Mouse (Mus musculus) frontal cortex, postnatal 14 days (tissue): Measurements from ENCODE around the gene S100a16.

Experiments used
- DNase-seq, 2 experiments: peaks; one replicate each; pipeline ENCODE4 v3.0.0; 2022; ENCODE audit warnings: low spot score in 2 of 2

Gene S100a16

DNA sequence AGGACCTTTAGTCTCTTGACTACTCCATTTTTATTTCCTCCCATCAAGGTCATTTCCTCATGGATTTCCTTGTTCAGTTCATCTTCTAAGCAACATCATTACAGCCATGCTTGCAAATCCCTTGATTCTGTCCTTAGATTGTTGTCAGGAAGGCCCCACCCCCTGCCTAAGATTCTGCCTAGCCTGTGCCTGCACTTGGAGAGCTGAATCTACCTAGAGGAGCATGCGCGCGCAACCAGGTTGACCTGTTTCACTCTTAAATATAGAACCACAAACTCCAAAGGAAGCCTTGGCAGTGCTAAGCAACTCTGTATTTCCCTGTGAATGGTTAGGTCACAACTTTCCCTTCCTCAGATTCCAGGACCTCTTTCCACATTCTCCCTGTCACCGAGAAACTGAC, 19.3 kb upstream of the S100a16 start:
- DNase-seq = no peak

GRCm38 (mm10) chr3:90525421-90525820, 11.6 kb upstream of the S100a16 start:
- DNase-seq = no peak

GRCm38 (mm10) chr3:90526076-90526475, 11.0 kb upstream of the S100a16 start:
- DNase-seq = no peak

- no peak for DNase-seq
Measured at GRCm38 (mm10) chr3:90526580-90526979, 10.5 kb upstream of the S100a16 start, which contains the start of gene S100a14. TSS of gene S100a14 (plus strand) at chr3:90526856.

DNA sequence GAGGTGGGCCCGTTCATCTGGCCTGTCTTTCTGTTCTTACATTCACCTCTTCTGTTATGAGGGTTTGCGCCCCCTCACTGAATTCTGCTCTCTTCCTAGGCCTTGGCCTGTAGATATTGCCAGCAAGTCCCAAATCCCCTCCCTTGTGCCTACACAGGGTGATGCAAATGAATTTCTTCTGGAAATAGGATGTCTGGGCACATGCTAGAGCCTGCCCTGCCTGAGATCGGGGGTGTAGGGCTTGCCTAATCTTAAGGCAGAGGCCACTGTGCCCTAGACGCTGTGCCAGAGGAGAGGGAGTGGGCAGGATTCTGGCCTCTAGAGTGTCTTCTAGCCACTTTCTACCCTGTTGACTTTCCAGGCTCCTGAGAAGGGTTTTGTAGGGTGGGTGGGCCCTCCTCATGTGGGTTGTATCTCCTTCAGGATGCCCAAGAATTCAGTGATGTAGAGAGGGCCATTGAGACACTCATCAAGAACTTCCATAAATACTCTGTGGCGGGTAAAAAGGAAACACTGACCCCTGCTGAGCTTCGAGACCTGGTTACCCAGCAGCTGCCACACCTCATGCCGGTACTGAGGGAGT, 9.7 kb upstream of the S100a16 start:
- DNase-seq = no peak

DNA sequence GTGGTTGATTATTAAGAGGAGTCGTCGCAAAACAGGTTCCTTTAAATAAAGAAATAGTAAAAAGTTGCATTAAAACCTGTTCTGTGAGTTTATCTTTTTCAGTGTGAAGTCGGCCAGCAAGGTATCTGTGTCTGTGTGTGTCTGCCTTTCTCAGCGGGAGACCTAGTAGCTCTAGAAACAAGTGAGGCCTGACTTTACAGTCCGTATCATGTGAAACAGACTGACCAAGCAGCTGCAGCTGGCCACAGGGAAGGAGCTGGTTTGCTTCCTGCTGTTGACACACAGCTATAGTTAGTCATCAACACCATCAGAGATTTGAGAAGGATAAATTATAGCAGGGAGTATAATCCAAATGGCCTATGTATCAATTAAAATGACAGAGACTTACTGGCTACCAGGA, 5.3 kb upstream of the S100a16 start:
- no peak for DNase-seq

DNA sequence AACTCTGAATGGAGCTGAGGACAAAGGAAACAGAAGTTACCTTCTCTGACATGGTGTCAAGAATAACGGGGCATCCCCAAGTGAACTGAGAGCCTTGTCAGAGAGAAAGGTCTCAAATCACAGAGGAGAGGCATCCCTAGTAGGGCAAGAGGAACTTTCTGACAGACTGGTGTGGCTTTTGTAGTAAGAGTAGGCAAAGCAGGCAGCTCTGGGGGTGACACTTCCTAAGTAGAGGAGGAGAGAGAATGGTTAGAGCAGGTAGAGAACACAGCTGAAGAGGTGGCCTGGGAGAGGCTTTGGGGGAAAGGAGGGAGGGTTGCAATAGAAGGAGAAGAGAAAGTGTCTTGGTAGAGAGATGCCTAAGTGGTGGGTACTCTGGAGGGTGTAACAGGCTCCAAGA, 1.6 kb upstream of the S100a16 start:
- no peak for DNase-seq

- no peak for DNase-seq
Measured at GRCm38 (mm10) chr3:90537905-90538296, 847 bp downstream of the S100a16 start.

- DNase-seq = no peak
Measured at GRCm38 (mm10) chr3:90540904-90541303, 3.9 kb downstream of the S100a16 start.

- no peak for DNase-seq
Measured at GRCm38 (mm10) chr3:90549676-90550420, 12.8 kb downstream of the S100a16 start.

- DNase-seq = no peak
Measured at GRCm38 (mm10) chr3:90550421-90550790, 13.4 kb downstream of the S100a16 start.

GRCm38 (mm10) chr3:90552231-90552630, 15.2 kb downstream of the S100a16 start:
- DNase-seq = no peak

GRCm38 (mm10) chr3:90555954-90556353, 18.9 kb downstream of the S100a16 start:
- DNase-seq = peak in 1 of 2 experiments; percentile 61

- DNase-seq = no peak
Measured at GRCm38 (mm10) chr3:90560008-90560628, 23.1 kb downstream of the S100a16 start, which contains the start of gene S100a3. TSS of gene S100a3 (plus strand) at chr3:90560578.

GRCm38 (mm10) chr3:90574691-90575090, 37.6 kb downstream of the S100a16 start:
- no peak for DNase-seq

DNA sequence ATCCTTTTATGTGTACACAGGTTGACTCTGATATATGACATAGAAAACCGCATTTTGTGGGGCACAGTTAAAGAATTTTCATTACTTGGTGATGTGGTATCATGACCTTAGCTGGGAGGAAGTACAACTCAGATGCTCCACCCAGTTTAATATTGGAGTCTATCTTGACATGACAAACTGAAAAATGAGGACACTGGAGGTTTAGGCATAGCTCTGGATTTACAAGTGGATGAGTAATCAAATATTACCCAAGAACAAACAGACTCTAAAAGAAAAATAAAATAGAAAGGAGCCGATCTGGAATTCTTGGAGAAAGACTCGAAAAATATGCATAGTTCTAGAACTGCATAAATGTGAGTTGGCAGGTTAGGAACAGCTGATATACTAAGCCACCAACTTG, 38.3 kb downstream of the S100a16 start:
- no peak for DNase-seq

GRCm38 (mm10) chr3:90576351-90577001, 39.4 kb downstream of the S100a16 start:
- no peak for DNase-seq

DNA sequence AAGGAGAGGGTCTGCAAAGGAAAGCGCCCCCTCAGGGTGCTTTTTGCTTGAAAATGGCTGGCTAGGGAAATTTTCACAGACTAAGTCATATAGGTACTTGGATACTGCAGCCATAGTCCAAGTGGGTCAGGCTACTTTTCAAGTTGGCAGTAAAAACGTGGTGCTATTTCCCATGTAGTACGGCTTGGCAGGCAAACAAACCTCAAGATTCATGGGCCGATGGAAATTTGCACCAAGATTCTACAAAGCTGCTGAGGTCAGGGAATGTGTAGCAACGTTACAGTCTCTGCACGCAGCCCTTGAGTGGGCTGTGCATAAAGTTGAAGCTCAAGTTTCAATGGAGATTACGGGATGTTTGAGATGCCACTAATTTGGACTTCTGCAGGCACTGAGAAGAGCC, 42.4 kb downstream of the S100a16 start:
- no peak for DNase-seq

GRCm38 (mm10) chr3:90581141-90581540, 44.1 kb downstream of the S100a16 start:
- no peak for DNase-seq

GRCm38 (mm10) chr3:90582156-90582555, 45.1 kb downstream of the S100a16 start:
- no peak for DNase-seq

DNA sequence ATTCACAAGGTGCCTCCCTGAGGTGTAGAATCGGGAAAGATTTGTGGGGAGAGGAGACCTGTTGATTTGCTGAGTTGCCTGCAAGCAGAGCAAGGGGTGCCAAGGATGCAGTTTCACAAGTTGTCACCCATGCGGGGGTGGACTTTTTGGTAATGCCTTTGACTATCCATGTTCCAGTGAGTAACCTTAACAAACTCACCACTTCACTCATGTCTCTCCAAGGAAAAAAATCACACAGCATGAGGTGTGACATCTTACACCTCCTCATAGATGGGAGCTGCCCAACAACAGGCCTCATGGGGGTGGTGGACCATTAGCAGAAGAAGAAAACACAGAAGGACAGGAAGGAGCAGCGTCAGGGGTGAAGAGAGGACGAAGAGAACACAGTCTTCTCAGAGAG, 45.5 kb downstream of the S100a16 start:
- no peak for DNase-seq

GRCm38 (mm10) chr3:90583893-90584292, 46.8 kb downstream of the S100a16 start:
- no peak for DNase-seq

- DNase-seq = peak in 1 of 2 experiments; percentile 57
Measured at GRCm38 (mm10) chr3:90585595-90585994, 48.5 kb downstream of the S100a16 start.
